Mouse (Mus musculus) ES-E14 (cell line): ENCODE results near the gene Pgm3.

Experiments used
- HCFC1 ChIP-seq: IDR thresholded peaks from 2 replicates; pipeline ENCODE4 v1.6.1; 2012; ENCODE audit warnings: low read length, inconsistent platforms, borderline replicate concordance; ENCODE audit not compliant: insufficient read depth
- MAFK ChIP-seq: IDR thresholded peaks from 2 replicates; pipeline ENCODE4 v1.6.1; 2014; ENCODE audit warnings: mild to moderate bottlenecking, low read depth, low read length, inconsistent platforms; ENCODE audit not compliant: insufficient read depth
- ZC3H11A ChIP-seq: IDR thresholded peaks from 2 replicates; pipeline ENCODE4 v1.6.1; 2012; ENCODE audit warnings: low read depth, mild to moderate bottlenecking, inconsistent platforms, low read length, borderline replicate concordance

DNA sequence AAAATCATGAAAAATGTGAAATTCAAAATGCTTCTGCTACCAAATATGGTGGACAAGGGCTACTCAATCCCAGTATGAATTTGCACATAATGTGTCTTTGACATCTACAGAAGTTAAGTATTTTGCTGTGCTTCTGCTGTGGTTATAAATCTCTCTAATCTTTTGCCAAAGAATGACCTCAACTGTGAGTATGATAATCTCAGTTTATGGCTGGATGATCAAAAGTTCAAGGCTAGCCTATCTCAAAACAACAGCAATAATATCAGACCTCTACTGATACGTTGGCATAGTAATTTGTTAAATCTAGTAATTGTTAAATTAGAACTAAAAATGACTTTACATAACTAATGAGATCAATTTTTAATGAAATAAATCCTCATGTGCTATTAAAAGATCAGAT is 44.1 kb upstream of the Pgm3 start:
- TF ChIP-seq HCFC1 = no peak
- TF ChIP-seq MAFK = no peak
- TF ChIP-seq ZC3H11A = no peak
